Mouse (Mus musculus) ovary, adult 18-20 months (tissue): Measurements from ENCODE around the gene Vmn2r76.
"Not testable (repeated sequence)": the region's sequence is repeated elsewhere in the genome, so short reads cannot be mapped to it uniquely, and the experiment has no call there.

Experiments
- DNase-seq: peaks from one replicate; pipeline ENCODE4 v3.0.0; 2022; ENCODE audit warnings: low spot score, mixed read lengths

The Vmn2r76 gene

GRCm38 (mm10) chr7:86246208-86246607, at the start of gene Vmn2r76:
Gene Vmn2r76, minus strand, starts transcription at chr7:86246308.
- DNase-seq: no peak

- no peak for DNase-seq
These were observed 31.0 kb upstream of the Vmn2r76 start, which contains the start of gene Olfr310 for GRCm38 (mm10) chr7:86277072-86277471. Gene Olfr310, minus strand, starts transcription at chr7:86277172.

GRCm38 (mm10) chr7:86211345-86211744, 34.8 kb downstream of the Vmn2r76 start:
- DNase-seq: no peak

GRCm38 (mm10) chr7:86171678-86172077, 74.4 kb downstream of the Vmn2r76 start, which contains the start of gene Vmn2r75:
Gene Vmn2r75, minus strand, starts transcription at chr7:86171778.
- DNase-seq: not testable (repeated sequence)
